Mouse (Mus musculus): Measurements from ENCODE around the gene Pcsk2.
A peak's percentile ranks its signal among the peaks of the same experiment; 100 is the strongest.

The Pcsk2 gene

DNA sequence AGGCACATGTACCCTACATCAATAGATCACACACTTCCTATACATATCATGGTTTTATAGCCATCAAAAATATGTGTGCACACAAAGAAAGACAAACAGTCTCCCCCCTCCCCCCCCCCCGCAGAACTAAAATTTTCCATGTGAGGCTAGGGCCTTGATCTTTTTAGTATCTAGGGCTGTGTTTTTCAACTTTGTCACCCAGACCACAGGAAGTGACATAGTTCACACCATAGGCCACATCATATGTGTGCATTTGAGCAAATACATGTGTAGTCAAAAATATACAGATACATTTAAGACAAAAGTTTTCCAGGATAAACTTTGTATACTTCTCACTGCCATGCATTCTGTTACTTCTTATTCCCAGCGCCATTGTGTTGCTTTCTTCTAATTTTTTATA lies 293.5 kb downstream of the Pcsk2 start:
- no peak for DNase-seq (ENCODE audit: low spot score)

- no peak for DNase-seq (ENCODE audit: low spot score)
Measured at GRCm38 (mm10) chr2:143840895-143841294, 294.9 kb downstream of the Pcsk2 start.

DNA sequence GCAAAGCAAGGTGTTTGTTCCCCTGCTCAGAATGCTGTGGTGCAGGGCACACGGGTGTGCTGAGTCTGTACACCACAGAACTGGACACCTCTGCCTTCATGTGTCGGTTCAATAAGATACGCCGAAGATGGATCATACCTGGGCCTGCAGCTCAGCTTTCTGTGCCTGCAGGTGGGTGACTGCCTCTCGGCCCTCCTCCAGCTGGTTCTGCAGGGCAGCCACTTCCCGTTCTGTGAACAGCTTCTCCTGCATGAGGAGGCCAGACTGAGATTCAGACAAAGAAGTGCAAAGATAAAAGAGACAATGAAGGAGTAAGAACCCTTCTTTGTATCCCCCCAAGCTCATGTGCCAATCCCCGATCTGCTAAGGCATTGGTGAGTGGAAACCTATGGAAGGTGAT lies 295.6 kb downstream of the Pcsk2 start:
- DNase-seq (ENCODE audit: low spot score): no peak

DNA sequence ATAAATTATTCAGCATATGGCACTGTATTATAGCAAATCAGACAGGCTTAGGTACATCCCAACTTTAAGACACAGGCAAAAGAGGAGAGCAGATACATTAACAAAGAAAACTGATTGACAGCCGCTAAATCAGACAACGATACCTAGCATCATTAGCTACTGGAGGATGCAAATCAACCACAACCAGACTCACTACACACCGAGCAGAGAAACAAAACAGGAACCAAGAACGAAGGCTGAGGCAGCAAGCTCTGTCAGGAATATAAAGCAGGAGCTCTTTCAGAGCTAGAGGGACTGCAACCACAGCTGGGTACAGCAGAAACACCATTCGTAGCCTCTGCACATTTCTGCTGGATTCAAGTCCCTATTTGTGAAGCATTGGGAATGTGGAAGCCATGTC lies 298.8 kb downstream of the Pcsk2 start:
- no peak for DNase-seq (ENCODE audit: low spot score)

GRCm38 (mm10) chr2:143846799-143847198 lies 300.8 kb downstream of the Pcsk2 start:
- DNase-seq (ENCODE audit: low spot score): no peak

GRCm38 (mm10) chr2:143847291-143847690 lies 301.3 kb downstream of the Pcsk2 start:
- DNase-seq (ENCODE audit: low spot score): no peak

DNA sequence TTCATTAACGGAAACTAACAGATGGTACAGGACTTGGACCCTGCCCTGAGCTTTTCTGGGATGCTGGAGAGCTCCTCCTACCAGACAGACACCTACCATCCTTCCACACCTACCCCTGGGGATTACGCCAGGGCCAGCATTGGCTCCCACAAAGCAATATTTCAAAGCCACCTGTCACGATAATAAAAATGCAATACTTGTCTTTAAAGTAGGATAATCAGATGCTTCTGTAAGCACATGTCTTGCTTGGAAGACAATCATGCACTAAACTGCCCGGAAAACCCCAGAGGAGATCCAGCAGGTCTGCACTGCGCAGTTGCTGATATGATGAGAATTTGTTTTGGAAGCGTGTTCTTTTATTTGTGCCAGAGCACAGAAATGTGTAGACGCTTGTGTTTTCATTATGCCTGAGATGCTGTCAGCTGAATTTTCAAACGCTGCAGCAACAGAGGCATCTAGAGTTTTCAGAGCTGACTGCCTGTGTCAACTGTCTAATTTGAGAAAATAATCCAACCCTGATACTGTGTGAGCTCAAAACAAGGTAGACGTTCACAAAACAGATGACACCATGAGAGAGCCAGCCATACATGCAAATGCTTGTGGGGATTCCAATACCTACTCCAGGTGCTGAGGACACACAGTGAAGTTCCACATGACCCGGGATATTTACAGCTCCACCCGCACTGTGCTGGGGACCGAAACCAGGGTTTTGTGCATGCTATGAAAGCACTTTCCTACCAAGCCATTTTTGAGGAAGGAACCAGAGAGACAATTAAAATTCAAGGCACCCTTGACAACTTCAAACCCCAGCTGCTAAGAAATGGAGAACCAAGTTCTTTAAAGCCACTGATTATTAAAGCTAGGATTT lies 305.6 kb downstream of the Pcsk2 start:
- no peak for DNase-seq (ENCODE audit: low spot score)

DNA sequence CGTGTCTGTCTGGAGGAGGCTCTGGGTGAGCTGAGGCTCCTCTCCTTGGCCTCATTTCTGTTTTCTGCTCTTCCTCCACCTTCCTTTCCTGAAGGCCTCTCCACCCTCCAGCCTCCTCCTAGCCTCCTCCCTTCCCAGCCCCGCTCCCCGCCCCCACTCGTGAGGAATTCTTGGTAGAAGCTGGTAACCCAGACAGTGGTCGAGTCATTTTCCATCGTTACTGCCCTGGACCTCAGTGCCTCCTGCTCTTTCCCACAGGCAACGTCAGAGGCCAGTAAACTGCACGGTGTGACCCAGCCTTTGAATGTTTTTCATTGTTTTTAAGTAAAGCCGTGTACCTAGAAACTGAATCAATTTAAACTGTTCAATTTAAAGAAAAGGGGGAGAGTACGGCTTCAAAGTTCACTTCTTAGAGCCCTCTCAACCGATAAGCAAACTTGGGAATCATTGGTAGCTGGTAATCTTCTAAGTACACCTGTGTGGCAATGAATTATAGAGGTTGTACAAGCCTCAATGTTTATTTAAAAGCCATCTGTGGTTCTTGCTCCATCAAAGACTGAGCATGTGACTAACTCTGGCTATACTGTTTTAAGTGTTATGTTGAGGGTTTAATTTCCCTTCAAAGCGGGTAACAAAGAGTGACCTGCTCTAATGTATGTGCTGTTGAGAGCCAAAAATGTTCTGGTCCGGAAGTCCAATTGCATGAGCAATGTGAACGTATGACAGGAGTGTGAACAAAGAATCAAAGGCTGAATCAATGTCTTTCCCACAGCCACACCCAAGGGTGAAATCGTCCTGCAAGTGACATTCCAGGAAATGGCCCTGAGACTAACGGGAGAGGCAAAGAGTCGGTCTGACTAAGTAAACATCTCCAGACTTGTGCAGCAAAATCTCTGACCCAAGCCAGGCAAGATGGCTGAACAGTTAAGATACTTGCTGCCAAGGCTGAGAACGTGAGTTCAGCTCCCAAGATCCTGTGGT lies 306.6 kb downstream of the Pcsk2 start:
- no peak for DNase-seq (ENCODE audit: low spot score)

DNA sequence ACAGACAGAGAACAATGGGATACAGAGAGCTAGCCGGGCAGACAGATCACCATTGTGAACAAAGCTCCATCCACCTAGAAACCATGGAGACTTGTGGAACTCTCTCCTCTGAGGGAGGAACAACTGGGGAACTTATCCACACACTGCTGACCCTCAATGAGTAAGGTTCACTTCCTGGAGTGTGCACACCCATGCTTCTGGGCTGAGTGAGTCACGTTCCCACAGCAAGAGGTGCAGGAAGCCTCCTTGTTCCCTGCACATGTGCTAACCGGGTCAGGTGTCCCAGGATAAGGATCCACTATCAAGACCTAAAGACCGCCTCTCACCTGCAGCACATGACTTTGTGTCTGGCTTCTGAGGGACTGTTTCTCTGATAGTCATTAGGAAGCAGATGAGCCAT lies 307.5 kb downstream of the Pcsk2 start:
- DNase-seq (ENCODE audit: low spot score): no peak

GRCm38 (mm10) chr2:143859166-143859565 lies 313.2 kb downstream of the Pcsk2 start:
- DNase-seq (ENCODE audit: low spot score): no peak

DNA sequence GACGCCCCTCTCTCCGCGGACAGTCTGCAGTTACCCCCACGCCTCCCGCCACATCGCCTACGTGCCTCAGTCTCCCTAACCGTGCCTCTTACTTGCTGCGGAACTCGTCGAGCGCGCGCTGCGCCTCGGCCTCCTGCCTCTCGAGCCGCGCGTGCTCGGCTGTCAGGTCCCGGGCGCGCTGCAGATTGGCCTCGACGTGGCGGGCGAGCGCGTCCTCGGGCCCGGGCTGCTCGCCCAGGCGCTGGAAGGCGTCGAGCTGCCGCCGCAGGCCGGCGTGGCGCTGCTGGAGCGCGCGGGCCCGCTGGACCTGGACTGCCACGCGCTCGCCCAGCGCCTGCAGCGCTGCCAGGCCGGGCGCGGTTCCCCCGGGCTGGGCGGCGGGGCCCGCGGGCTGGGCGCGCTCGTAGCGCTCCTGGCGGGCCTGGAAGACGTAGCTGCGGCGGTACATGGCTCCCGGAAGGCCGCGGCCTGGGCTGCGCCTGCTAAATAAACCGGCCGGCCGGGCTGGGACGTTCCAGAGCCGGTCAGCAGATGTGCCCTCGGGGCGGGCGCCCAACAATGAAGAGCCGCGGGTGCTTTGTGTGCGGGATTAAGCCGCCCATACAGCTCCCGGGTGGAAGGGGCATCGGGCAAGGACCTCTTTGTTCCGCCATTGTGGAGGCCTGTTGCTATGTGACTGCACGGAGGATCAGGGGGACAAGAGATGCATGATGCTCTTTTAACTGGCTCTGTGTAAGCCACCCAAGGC lies 316.7 kb downstream of the Pcsk2 start, which contains the start of gene Bfsp1:
Bfsp1 (minus strand) TSS at position 690 of the 748 bp plus-strand sequence.
- DNase-seq (ENCODE audit: low spot score): peak; percentile 38

DNA sequence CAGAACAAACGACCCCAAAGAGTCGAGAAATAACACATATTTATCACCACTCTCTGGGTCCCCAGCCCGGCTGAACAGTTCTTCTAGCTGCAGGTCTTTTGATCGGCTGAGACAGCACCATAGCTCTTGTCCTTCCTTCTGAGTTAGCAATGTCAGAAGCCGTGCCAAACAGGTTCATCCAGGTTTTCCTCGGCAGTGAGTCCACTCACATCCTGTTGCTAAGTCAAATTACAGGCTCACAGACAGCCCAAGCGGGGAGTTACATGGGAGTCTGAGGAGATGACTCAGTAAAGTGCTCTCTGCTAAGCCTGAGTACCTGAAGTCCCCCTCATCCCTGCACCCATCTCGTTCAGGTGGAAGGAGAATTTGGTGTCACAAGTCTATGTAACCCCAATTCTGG lies 318.6 kb downstream of the Pcsk2 start:
- no peak for DNase-seq (ENCODE audit: low spot score)

Data from ovary, postnatal 14 days (tissue).